Mouse (Mus musculus): Measurements from ENCODE around the gene Sync. TPM values are rescaled to one million over a fixed set of nuclear protein-coding genes. Genes with fewer than 3 reads are reported as not detected.

The Sync gene
- polyA plus RNA-seq, 1 experiment from 2014 or later = 0.36 TPM

DNA sequence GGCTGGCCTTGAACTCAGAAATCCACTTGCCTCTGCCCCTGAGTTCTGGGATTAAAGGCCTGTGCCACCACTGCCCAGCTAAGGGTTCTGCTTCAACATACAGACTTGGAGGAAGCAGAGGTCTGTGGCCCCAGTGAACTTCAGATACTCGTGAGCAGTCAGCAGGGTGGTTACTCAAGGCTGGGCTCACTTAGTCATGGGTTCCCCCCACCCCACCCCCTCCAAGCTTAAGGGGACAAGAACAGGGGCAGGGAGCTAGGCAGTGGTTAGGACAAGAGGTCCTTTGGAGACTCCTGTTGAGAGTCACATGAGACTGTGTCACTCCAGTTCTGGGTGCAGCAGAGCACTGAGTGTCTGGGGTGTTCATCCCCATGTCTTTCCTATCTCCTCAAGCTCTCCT lies 18.7 kb upstream of the Sync start:
- Histone ChIP-seq H3K9ac (ENCODE audit: low read depth, low read length) (no peak overlapping the region), H3K27me3 (replicated peaks; ENCODE audit: control insufficient read depth, insufficient read depth, low read length) (peaks cover 2% of the 10 kb centered on the region)
- no peak for DNase-seq (ENCODE audit: low spot score)

DNA sequence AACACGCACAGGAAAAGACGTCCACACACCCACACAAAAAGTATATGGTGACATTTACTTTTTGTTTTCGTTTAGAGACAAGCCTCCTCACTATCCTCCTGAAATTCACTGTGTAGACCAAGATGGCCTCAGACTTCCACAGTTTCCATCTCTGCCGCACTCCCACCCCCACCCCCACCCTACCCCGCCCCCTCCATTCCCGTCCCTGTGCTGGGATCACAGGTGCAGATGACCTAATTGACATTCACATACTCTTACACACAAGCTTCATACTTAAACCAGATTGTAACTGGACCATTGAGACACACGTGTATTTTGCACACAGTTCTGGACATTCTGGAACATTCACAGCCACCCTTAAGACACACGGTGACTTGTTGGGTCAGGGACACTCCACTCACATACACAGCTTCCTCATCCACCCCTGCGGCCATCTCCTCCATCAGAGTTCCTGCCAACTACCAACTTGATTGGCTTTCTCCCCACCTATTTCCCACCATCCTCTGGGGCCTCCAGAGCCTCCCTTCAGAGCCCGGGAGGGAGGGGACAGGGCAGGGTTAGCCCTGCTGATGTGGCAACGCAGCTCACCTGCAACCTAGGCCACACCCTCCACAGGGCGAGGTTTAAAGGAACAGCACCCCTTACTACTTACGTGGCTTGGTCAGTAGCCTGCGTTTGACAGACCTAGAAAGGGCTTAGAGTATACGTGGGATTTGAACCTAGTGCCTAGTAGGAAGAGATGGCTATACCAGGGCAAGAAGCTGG lies 15.2 kb upstream of the Sync start:
- no peak overlapping the region for H3K4me3 ChIP-seq (ENCODE audit: low read depth, low read length)
- peaks cover 2% of the 10 kb centered on the region for H3K27me3 ChIP-seq (replicated peaks; ENCODE audit: control insufficient read depth, insufficient read depth, low read length)
- no peak overlapping the region for H3K9ac ChIP-seq (ENCODE audit: low read depth, low read length)
- no peaks in the 10 kb centered on the region for H3K36me3 ChIP-seq (ENCODE audit: control insufficient read depth, insufficient read depth, low read length)
- DNase-seq (ENCODE audit: low spot score) (no peak), ATAC-seq (replicated peaks; ENCODE audit: low FRiP score) (no peak)
- 31% methylated on average over 15 of the region's 15 CpGs for WGBS
- no peak overlapping the region for H3K4me2 ChIP-seq
- H3K9me3 ChIP-seq (ENCODE audit: control insufficient read depth, low read length) = no peaks in the 10 kb centered on the region
- no peak overlapping the region for H3K27ac ChIP-seq (ENCODE audit: low read depth, low read length)
- peaks cover 6% of the 10 kb centered on the region; the same call in 1 of the 2 replicates for H3K4me1 ChIP-seq (replicated peaks; ENCODE audit: control insufficient read depth, insufficient read depth, low read length)

More for the DNA sequence above, 18.7 kb upstream of the Sync start:
- H3K36me3 ChIP-seq (ENCODE audit: control insufficient read depth, insufficient read depth, low read length) = no peaks in the 10 kb centered on the region
- no peak overlapping the region for H3K4me3 ChIP-seq (ENCODE audit: low read depth, low read length)
- no peak for ATAC-seq (replicated peaks; ENCODE audit: low FRiP score)
- H3K9me3 ChIP-seq (ENCODE audit: control insufficient read depth, low read length) = no peaks in the 10 kb centered on the region
- H3K4me2 ChIP-seq = no peak overlapping the region
- H3K4me1 ChIP-seq (replicated peaks; ENCODE audit: control insufficient read depth, insufficient read depth, low read length) = peaks cover 3% of the 10 kb centered on the region
- WGBS = 48% methylated on average over 1 of the region's 1 CpGs
- H3K27ac ChIP-seq (ENCODE audit: low read depth, low read length) = no peak overlapping the region

DNA sequence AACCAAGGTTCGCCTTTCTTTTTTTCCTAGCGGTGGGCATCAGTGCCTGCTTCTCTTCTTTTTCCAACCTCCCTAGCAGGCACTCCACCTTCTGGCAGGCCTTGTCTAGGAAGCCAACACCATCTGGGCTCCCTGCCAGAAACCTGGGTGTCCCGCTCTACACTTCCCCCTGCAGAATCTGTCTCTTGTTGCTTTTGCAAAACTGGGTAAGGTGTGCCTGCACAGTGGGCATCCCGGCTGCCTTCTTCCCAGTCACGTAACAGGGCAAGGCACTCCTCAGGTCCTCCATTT lies 14.7 kb upstream of the Sync start:
- 56% methylated on average over 5 of the region's 5 CpGs for WGBS
- Histone ChIP-seq H3K36me3 (ENCODE audit: control insufficient read depth, insufficient read depth, low read length) (no peaks in the 10 kb centered on the region), H3K9me3 (ENCODE audit: control insufficient read depth, low read length) (no peaks in the 10 kb centered on the region), H3K4me1 (replicated peaks; ENCODE audit: control insufficient read depth, insufficient read depth, low read length) (peaks cover 6% of the 10 kb centered on the region; the same call in 1 of the 2 replicates), H3K4me3 (ENCODE audit: low read depth, low read length) (no peak overlapping the region), H3K9ac (ENCODE audit: low read depth, low read length) (no peak overlapping the region), H3K4me2 (no peak overlapping the region), H3K27ac (ENCODE audit: low read depth, low read length) (no peak overlapping the region), H3K27me3 (replicated peaks; ENCODE audit: control insufficient read depth, insufficient read depth, low read length) (peaks cover 2% of the 10 kb centered on the region)
- no peak for ATAC-seq (replicated peaks; ENCODE audit: low FRiP score)
- DNase-seq (ENCODE audit: low spot score) = no peak

DNA sequence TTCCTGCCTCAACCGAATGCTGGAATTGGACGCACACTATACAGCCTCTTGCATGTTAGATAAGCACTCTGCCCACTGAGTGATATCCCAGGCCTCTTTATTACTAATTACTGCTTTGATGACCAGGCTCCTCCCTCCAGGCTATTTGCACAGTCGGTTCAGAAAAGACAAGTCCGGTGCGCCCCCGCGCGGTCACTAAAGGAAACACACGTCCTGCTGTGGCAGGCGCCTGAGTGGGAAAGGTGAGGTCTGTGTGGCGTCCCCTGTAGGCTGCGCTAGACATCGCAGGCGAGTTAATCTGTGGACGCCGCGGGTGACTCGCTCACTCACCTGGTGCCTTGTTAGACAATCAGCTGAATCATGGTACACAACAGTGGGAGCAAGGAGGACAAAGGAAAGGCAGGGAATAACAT lies 11.0 kb upstream of the Sync start:
- DNase-seq (ENCODE audit: low spot score) (peak; percentile 84), ATAC-seq (replicated peaks; ENCODE audit: low FRiP score) (peak; percentile 81)
- H3K9me3 ChIP-seq (ENCODE audit: control insufficient read depth, low read length) = no peaks in the 10 kb centered on the region

DNA sequence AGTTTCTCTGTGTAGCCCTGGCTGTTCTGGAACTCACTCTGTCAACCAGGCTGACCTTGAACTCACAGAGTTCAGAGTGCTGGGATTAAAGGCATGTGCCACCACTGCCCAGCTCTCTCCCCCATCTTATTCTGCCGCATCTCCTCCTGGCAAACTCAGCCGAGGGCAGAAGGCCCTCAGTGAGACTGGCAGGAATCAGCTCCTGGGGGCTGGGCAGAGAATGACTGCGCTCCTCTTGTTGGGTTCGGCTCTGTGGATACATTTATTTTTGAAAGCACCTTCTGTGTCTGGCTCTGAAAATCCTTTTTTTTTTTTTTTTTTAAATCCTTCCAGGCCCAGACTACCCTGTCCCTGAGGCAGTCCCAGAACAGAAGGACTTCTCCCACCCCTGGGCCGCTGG lies 4.6 kb upstream of the Sync start:
- WGBS = 76% methylated on average over 5 of the region's 5 CpGs
- ATAC-seq (replicated peaks; ENCODE audit: low FRiP score) (no peak), DNase-seq (ENCODE audit: low spot score) (no peak)
- Histone ChIP-seq H3K4me2 (no peak overlapping the region), H3K4me3 (ENCODE audit: low read depth, low read length) (no peak overlapping the region), H3K4me1 (replicated peaks; ENCODE audit: control insufficient read depth, insufficient read depth, low read length) (peaks cover 10% of the 10 kb centered on the region), H3K9ac (ENCODE audit: low read depth, low read length) (no peak overlapping the region), H3K36me3 (ENCODE audit: control insufficient read depth, insufficient read depth, low read length) (no peaks in the 10 kb centered on the region), H3K27ac (ENCODE audit: low read depth, low read length) (no peak overlapping the region), H3K9me3 (ENCODE audit: control insufficient read depth, low read length) (no peaks in the 10 kb centered on the region), H3K27me3 (replicated peaks; ENCODE audit: control insufficient read depth, insufficient read depth, low read length) (peaks cover 24% of the 10 kb centered on the region)

More for the DNA sequence above, 11.0 kb upstream of the Sync start:
- H3K36me3 ChIP-seq (ENCODE audit: control insufficient read depth, insufficient read depth, low read length) = no peaks in the 10 kb centered on the region
- WGBS = under 1% methylated on average over 18 of the region's 18 CpGs
- no peak overlapping the region for H3K4me3 ChIP-seq (ENCODE audit: low read depth, low read length)
- H3K4me1 ChIP-seq (replicated peaks; ENCODE audit: control insufficient read depth, insufficient read depth, low read length) = peaks cover 6% of the 10 kb centered on the region; the same call in 1 of the 2 replicates
- no peak overlapping the region for H3K4me2 ChIP-seq
- H3K27ac ChIP-seq (ENCODE audit: low read depth, low read length) = no peak overlapping the region
- no peak overlapping the region for H3K9ac ChIP-seq (ENCODE audit: low read depth, low read length)
- peaks cover 2% of the 10 kb centered on the region; the same call in 1 of the 2 replicates for H3K27me3 ChIP-seq (replicated peaks; ENCODE audit: control insufficient read depth, insufficient read depth, low read length)

DNA sequence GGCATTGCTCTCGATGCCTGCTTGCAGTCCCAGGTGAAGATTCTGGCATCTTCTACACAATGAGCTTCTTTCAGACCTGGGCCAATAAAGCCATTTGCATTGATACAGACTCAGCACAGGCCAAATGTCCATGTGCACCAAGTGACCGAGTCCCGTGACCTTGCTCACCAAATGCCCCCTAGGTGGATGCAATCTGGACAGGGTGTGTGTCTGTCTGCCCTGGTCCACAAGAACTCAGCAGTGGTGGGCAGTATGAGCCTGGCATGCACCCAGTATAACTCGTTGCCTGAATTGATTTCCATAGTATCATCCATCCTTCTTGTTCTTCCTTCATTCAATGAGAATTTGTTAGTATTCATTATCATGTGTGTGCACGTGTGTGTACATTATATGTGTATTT lies 4.2 kb upstream of the Sync start:
- 80% methylated on average over 5 of the region's 5 CpGs for WGBS
- ATAC-seq (replicated peaks; ENCODE audit: low FRiP score) = no peak
- peaks cover 29% of the 10 kb centered on the region for H3K27me3 ChIP-seq (replicated peaks; ENCODE audit: control insufficient read depth, insufficient read depth, low read length)

DNA sequence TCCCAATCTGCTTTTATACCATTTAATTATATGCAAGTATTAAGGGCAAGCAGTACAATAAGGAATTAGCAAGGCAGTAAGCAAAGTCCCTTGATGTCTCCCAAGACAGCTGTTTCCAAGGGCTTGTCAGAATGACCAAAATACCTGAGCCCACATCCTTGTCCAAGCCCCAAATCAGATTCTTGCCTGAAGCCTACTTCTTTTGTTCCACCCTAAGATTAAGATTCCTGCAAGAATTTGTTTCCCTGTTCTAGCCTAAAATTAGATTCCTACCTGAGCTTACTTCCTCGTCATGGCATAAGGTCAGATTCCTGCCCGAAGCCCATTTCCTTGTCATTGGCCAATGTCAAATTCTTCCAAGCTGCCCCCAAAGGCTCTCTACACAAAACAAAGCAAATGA lies 2.7 kb upstream of the Sync start:
- no peak overlapping the region for H3K4me2 ChIP-seq
- H3K9ac ChIP-seq (ENCODE audit: low read depth, low read length) = no peak overlapping the region
- no peaks in the 10 kb centered on the region for H3K9me3 ChIP-seq (ENCODE audit: control insufficient read depth, low read length)
- no peak overlapping the region for H3K4me3 ChIP-seq (ENCODE audit: low read depth, low read length)
- H3K27me3 ChIP-seq (replicated peaks; ENCODE audit: control insufficient read depth, insufficient read depth, low read length) = peaks cover 35% of the 10 kb centered on the region
- 76% methylated on average over 2 of the region's 2 CpGs for WGBS
- H3K36me3 ChIP-seq (ENCODE audit: control insufficient read depth, insufficient read depth, low read length) = no peaks in the 10 kb centered on the region
- H3K27ac ChIP-seq (ENCODE audit: low read depth, low read length) = no peak overlapping the region
- H3K4me1 ChIP-seq (replicated peaks; ENCODE audit: control insufficient read depth, insufficient read depth, low read length) = peaks cover 13% of the 10 kb centered on the region
- ATAC-seq (replicated peaks; ENCODE audit: low FRiP score) = no peak
- DNase-seq (ENCODE audit: low spot score) = no peak

More for the DNA sequence above, 4.2 kb upstream of the Sync start:
- no peak overlapping the region for H3K4me2 ChIP-seq
- no peaks in the 10 kb centered on the region for H3K36me3 ChIP-seq (ENCODE audit: control insufficient read depth, insufficient read depth, low read length)
- H3K27ac ChIP-seq (ENCODE audit: low read depth, low read length) = no peak overlapping the region
- H3K4me1 ChIP-seq (replicated peaks; ENCODE audit: control insufficient read depth, insufficient read depth, low read length) = peaks cover 13% of the 10 kb centered on the region
- H3K9ac ChIP-seq (ENCODE audit: low read depth, low read length) = no peak overlapping the region
- H3K4me3 ChIP-seq (ENCODE audit: low read depth, low read length) = no peak overlapping the region
- H3K9me3 ChIP-seq (ENCODE audit: control insufficient read depth, low read length) = no peaks in the 10 kb centered on the region
- DNase-seq (ENCODE audit: low spot score) = no peak

DNA sequence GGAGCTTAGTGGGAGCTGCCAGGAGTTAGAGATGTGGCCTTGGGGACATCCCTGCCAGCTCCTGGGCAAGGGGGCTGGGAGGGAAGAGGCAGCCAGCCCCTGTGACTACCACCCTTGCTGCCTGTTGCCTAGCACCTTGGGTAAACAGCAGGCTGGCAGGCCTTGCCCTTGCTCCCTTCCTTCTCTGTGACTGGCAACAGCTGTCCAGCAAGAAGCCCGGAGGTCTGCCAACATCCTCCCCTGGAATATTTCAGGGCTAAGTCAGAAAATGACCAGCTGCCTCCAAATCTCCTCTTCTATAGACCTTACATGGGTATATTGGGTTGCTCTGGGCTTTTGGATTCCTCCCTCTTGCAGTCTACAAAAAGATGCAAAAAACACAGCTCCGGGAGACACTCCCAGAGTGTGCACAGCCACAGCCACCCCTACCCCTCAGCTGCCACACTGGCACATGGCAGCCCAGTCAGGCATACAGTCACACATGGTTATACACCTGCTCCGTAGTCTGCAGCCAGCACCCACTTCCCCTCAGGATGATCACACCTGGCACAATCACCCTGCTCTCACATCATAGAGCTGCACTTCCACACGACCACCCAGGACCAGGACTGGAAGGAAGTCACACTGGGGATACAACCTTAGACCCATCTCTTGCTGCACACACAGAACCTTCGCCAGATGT lies 1.3 kb upstream of the Sync start:
- no peak overlapping the region for H3K9ac ChIP-seq (ENCODE audit: low read depth, low read length)
- H3K9me3 ChIP-seq (ENCODE audit: control insufficient read depth, low read length) = no peaks in the 10 kb centered on the region
- 59% methylated on average over 5 of the region's 5 CpGs for WGBS
- no peaks in the 10 kb centered on the region for H3K36me3 ChIP-seq (ENCODE audit: control insufficient read depth, insufficient read depth, low read length)
- peaks cover 13% of the 10 kb centered on the region for H3K4me1 ChIP-seq (replicated peaks; ENCODE audit: control insufficient read depth, insufficient read depth, low read length)
- H3K27me3 ChIP-seq (replicated peaks; ENCODE audit: control insufficient read depth, insufficient read depth, low read length) = peaks cover 35% of the 10 kb centered on the region
- no peak overlapping the region for H3K4me2 ChIP-seq
- no peak overlapping the region for H3K4me3 ChIP-seq (ENCODE audit: low read depth, low read length)
- H3K27ac ChIP-seq (ENCODE audit: low read depth, low read length) = no peak overlapping the region
- DNase-seq (ENCODE audit: low spot score) = no peak
- ATAC-seq (replicated peaks; ENCODE audit: low FRiP score) = no peak

Data from liver, embryonic 11.5 days (tissue).